8 mouse cellular contexts compared by ENCODE assay signal in genomic region chr3:122729960-122730740, GRCm38 (mm10). TPM values are rescaled to one million over a fixed set of nuclear protein-coding genes. Genes with fewer than 3 reads are reported as not detected.
A peak's percentile ranks its signal among the peaks of the same experiment; 100 is the strongest.
DNase-seq lines count a peak whose midpoint lies in the region; ATAC-seq lines count a peak whose summit lies in the region.

No protein-coding gene starts in this region.

- ATAC-seq in CD4-positive, CD25-positive, alpha-beta regulatory T cell, adult 4 months, result no peak
- peak; percentile 71 for ATAC-seq in embryonic facial prominence, embryonic 13.5 days (ENCODE audit: insufficient number of reproducible peaks, insufficient read depth, low FRiP score, low TSS enrichment, low read depth)
- ATAC-seq in liver, embryonic 11.5 days (replicated peaks; ENCODE audit: low FRiP score), result peak; percentile 66
- 0 out of 2 replicates have a peak, but pooled peaks have one; percentile 14 for ATAC-seq in monocyte, adult 5-6 weeks (replicated peaks; ENCODE audit: insufficient number of reproducible peaks, low FRiP score, low TSS enrichment, poor library complexity, severe bottlenecking)

- no peaks in the 10 kb centered on the region for H3K9me3 ChIP-seq in embryonic facial prominence, embryonic 13.5 days
- no peaks in the 10 kb centered on the region for H3K9me3 ChIP-seq in heart, embryonic 10.5 days
- no peaks in the 10 kb centered on the region for H3K9me3 ChIP-seq in liver, embryonic 11.5 days (ENCODE audit: control insufficient read depth, low read length)

- H3K4me1 ChIP-seq in embryonic facial prominence, embryonic 13.5 days, result peaks cover 17% of the 10 kb centered on the region
- peaks cover 14% of the 10 kb centered on the region; the same call in 1 of the 2 replicates for H3K4me1 ChIP-seq in heart, embryonic 10.5 days
- peaks cover 3% of the 10 kb centered on the region for H3K4me1 ChIP-seq in liver, embryonic 11.5 days (replicated peaks; ENCODE audit: control insufficient read depth, insufficient read depth, low read length)

- peak; percentile 43 for DNase-seq in CD4-positive, CD25-positive, alpha-beta regulatory T cell, adult 2 months (ENCODE audit: low read depth, low spot score)
- peak; percentile 88 for DNase-seq in heart, embryonic 10.5 days (ENCODE audit: low spot score)
- DNase-seq in kidney, adult 9 months, result peak; percentile 50
- peak; percentile 81 for DNase-seq in liver, embryonic 11.5 days (ENCODE audit: low spot score)
- DNase-seq in spleen, postnatal 36 days (ENCODE audit: low spot score in 2 of 2), result peak; percentile 14 to 19

- no peaks in the 10 kb centered on the region for H3K27me3 ChIP-seq in embryonic facial prominence, embryonic 13.5 days
- no peaks in the 10 kb centered on the region for H3K27me3 ChIP-seq in heart, embryonic 10.5 days (ENCODE audit: insufficient read depth, poor library complexity, severe bottlenecking)
- no peaks in the 10 kb centered on the region for H3K27me3 ChIP-seq in liver, embryonic 11.5 days (replicated peaks; ENCODE audit: control insufficient read depth, insufficient read depth, low read length)

- H3K9ac ChIP-seq in embryonic facial prominence, embryonic 13.5 days, result peak overlapping the region; percentile 86
- H3K9ac ChIP-seq in liver, embryonic 11.5 days (ENCODE audit: low read depth, low read length), result peak overlapping the region; percentile 61

- peak overlapping the region; percentile 79 for H3K4me3 ChIP-seq in embryonic facial prominence, embryonic 13.5 days
- H3K4me3 ChIP-seq in heart, embryonic 10.5 days, result peak overlapping the region; percentile 77
- peak overlapping the region; percentile 71 for H3K4me3 ChIP-seq in liver, embryonic 11.5 days (ENCODE audit: low read depth, low read length)

- under 1% methylated on average over 92 of the region's 92 CpGs for WGBS in embryonic facial prominence, embryonic 13.5 days
- under 1% methylated on average over 92 of the region's 92 CpGs for WGBS in heart, embryonic 10.5 days
- WGBS in liver, embryonic 11.5 days, result 1% methylated on average over 90 of the region's 92 CpGs

- H3K4me2 ChIP-seq in embryonic facial prominence, embryonic 13.5 days, result peak overlapping the region; percentile 70
- peak overlapping the region; percentile 88 for H3K4me2 ChIP-seq in liver, embryonic 11.5 days

- no peaks in the 10 kb centered on the region for H3K36me3 ChIP-seq in embryonic facial prominence, embryonic 13.5 days
- H3K36me3 ChIP-seq in heart, embryonic 10.5 days, result no peaks in the 10 kb centered on the region
- no peaks in the 10 kb centered on the region for H3K36me3 ChIP-seq in liver, embryonic 11.5 days (ENCODE audit: control insufficient read depth, insufficient read depth, low read length)

- peak overlapping the region; percentile 96 for H3K27ac ChIP-seq in embryonic facial prominence, embryonic 13.5 days
- peak overlapping the region; percentile 90 for H3K27ac ChIP-seq in heart, embryonic 10.5 days
- peak overlapping the region; percentile 88 for H3K27ac ChIP-seq in liver, embryonic 11.5 days (ENCODE audit: low read depth, low read length)

RNA-seq across cellular contexts. Expression of gene Pde5a, which starts 1.4 kb away (rescaled TPM):
- under 1 TPM; 0.08 to 0.11 TPM for polyA plus RNA-seq in CD4-positive, CD25-positive, alpha-beta regulatory T cell, adult 4 months (2017; shearing (Covaris generic))
- 5.9 and 7.4 TPM in 2 replicates for polyA plus RNA-seq in embryonic facial prominence, embryonic 13.5 days (2015; fragmentation: Nextera tagmentation; extraction: Ambion mirVana)
- 1.8 and 3.4 TPM in 2 replicates for polyA plus RNA-seq in heart, embryonic 10.5 days (2016; fragmentation: Nextera tagmentation; extraction: Ambion mirVana)
- 4.5 and 4.9 TPM in 2 replicates for polyA plus RNA-seq in liver, embryonic 11.5 days (2014; fragmentation: Nextera tagmentation; extraction: Ambion mirVana)
- total RNA-seq in monocyte, adult 5-6 weeks (2017), result 7.0 to 27.5 TPM (median 13.1 TPM) in 3 replicates

Comparison
In these comparisons a context has a peak if more than half of its experiments do, and no peak if none do; other contexts are left out.
1. DNase-seq: peak in every context shown above with its lines; median percentile 88 in heart, embryonic 10.5 days; 81 in liver, embryonic 11.5 days; 50 in kidney, adult 9 months; 43 in CD4-positive, CD25-positive, alpha-beta regulatory T cell, adult 2 months; 16 in spleen, postnatal 36 days.